Comparison of ENCODE assay signal across 8 mouse cellular contexts in the genomic region with DNA sequence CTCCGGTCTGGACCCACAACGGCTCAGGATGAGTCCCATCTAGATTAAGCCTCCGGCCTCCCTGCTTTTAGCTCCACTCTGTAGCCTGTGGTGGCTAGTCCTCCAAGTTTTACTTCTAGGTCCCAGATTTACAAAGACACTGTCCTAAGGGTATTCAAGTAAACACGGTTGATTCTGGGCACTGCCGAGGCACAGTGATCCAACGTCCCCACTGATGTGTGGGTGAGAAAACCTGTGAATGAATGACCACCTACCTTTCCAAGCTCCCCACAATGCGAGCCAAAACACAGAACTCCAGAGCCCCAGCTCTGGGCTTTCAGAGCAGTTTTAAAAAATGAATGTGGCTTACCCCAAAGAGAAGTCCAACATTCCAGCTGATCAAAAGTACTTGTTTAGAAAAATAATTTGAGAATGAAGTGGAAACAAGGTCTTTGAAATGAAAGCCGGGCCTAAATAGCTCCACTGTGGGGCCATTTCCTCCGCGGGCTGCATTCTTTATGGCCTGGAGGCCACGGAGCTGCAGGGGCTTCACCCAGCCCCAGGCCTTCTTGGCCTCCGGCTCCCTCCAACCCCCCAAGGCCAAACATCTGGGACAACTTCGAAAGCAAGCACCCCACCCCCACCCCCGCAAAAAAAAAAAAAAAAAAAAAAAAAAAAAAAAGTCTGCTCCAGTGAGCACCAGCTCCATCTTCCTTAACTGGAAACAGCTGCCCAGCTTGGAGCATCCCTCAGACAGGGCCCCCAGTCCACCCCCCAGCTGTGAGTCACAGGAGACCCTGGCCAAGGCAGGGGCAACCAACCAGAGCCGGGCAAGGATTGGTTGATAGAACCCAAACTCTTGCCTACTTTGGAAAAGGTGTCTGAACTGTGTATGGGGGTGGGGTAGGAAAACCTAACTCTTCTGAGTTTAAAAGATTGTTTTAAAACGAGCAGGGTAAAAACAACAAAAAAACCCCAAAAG. TPM values are rescaled to one million over a fixed set of nuclear protein-coding genes. Genes with fewer than 3 reads are reported as not detected.
DNase-seq lines count a peak whose midpoint lies in the region; ATAC-seq lines count a peak whose summit lies in the region.

No protein-coding gene starts in this region.

- DNase-seq in embryo, embryonic 10.5 days (ENCODE audit: low spot score): peak; percentile 77
- DNase-seq in limb, embryonic 11.5 days (ENCODE audit: low spot score): peak; percentile 78
- DNase-seq in urinary bladder, postnatal 4 days (ENCODE audit: low spot score in 2 of 2): peak; percentile 48 to 62
- no peak for DNase-seq in cerebellum, adult 9-10 months

- H3K36me3 ChIP-seq in megakaryocyte, embryonic 14.5 days (replicated peaks; ENCODE audit: low read length): peaks cover 53% of the 10 kb centered on the region
- H3K36me3 ChIP-seq in heart, embryonic 15.5 days: no peaks in the 10 kb centered on the region
- peaks cover 16% of the 10 kb centered on the region for H3K36me3 ChIP-seq in limb, embryonic 11.5 days (ENCODE audit: control insufficient read depth, insufficient read depth, low read length)
- H3K36me3 ChIP-seq in midbrain, embryonic 16.5 days (ENCODE audit: control insufficient read depth, insufficient read depth, low read length): no peaks in the 10 kb centered on the region

- peaks cover 60% of the 10 kb centered on the region for H3K4me1 ChIP-seq in megakaryocyte, embryonic 14.5 days
- H3K4me1 ChIP-seq in heart, embryonic 15.5 days (replicated peaks): peaks cover 54% of the 10 kb centered on the region
- peaks cover 38% of the 10 kb centered on the region for H3K4me1 ChIP-seq in limb, embryonic 11.5 days (ENCODE audit: control insufficient read depth, insufficient read depth, low read length)
- peaks cover 4% of the 10 kb centered on the region for H3K4me1 ChIP-seq in midbrain, embryonic 16.5 days (ENCODE audit: control insufficient read depth, insufficient read depth, low read length)

- H3K9ac ChIP-seq in heart, embryonic 15.5 days: 0 out of 2 replicates have a peak overlapping the region, but pooled peaks have one; percentile 41
- H3K9ac ChIP-seq in limb, embryonic 11.5 days (ENCODE audit: low read length): peak overlapping the region; percentile 32
- no peak overlapping the region for H3K9ac ChIP-seq in midbrain, embryonic 16.5 days (ENCODE audit: low read depth, low read length)

- ATAC-seq in megakaryocyte, adult 5-6 weeks (ENCODE audit: poor library complexity, severe bottlenecking): no peak
- no peak for ATAC-seq in heart, embryonic 15.5 days (replicated peaks; ENCODE audit: insufficient number of reproducible peaks, insufficient read depth, low FRiP score, low read depth)
- peak; percentile 32 for ATAC-seq in limb, embryonic 11.5 days (ENCODE audit: insufficient number of reproducible peaks, low FRiP score, low TSS enrichment, low read depth)
- no peak for ATAC-seq in midbrain, embryonic 16.5 days

- H3K27ac ChIP-seq in heart, embryonic 15.5 days: peak overlapping the region; percentile 89
- peak overlapping the region; percentile 78 for H3K27ac ChIP-seq in limb, embryonic 11.5 days (replicated peaks; ENCODE audit: low read depth, low read length)
- peak overlapping the region; percentile 53 for H3K27ac ChIP-seq in midbrain, embryonic 16.5 days (ENCODE audit: low read length)

- peak overlapping the region; percentile 95 for H3K4me3 ChIP-seq in megakaryocyte, embryonic 14.5 days (replicated peaks)
- peak overlapping the region; percentile 36 for H3K4me3 ChIP-seq in heart, embryonic 15.5 days
- H3K4me3 ChIP-seq in limb, embryonic 11.5 days (ENCODE audit: low read depth, low read length): peak overlapping the region; percentile 25
- no peak overlapping the region for H3K4me3 ChIP-seq in midbrain, embryonic 16.5 days (ENCODE audit: low read depth, low read length)

- peak overlapping the region; percentile 60 for H3K4me2 ChIP-seq in heart, embryonic 15.5 days
- H3K4me2 ChIP-seq in limb, embryonic 11.5 days (ENCODE audit: low read depth, severe bottlenecking): peak overlapping the region; percentile 45
- peak overlapping the region; percentile 12; the same call in 1 of the 2 replicates for H3K4me2 ChIP-seq in midbrain, embryonic 16.5 days (ENCODE audit: low read length)

- no peaks in the 10 kb centered on the region for H3K27me3 ChIP-seq in megakaryocyte, embryonic 14.5 days (replicated peaks)
- no peaks in the 10 kb centered on the region for H3K27me3 ChIP-seq in heart, embryonic 15.5 days
- no peaks in the 10 kb centered on the region for H3K27me3 ChIP-seq in limb, embryonic 11.5 days (ENCODE audit: control insufficient read depth, insufficient read depth, low read length)
- H3K27me3 ChIP-seq in midbrain, embryonic 16.5 days (ENCODE audit: control insufficient read depth, insufficient read depth, low read depth, low read length): peaks cover 4% of the 10 kb centered on the region

- no peaks in the 10 kb centered on the region for H3K9me3 ChIP-seq in megakaryocyte, embryonic 14.5 days
- H3K9me3 ChIP-seq in heart, embryonic 15.5 days (replicated peaks): no peaks in the 10 kb centered on the region
- no peaks in the 10 kb centered on the region for H3K9me3 ChIP-seq in limb, embryonic 11.5 days (ENCODE audit: control insufficient read depth, low read length)
- no peaks in the 10 kb centered on the region for H3K9me3 ChIP-seq in midbrain, embryonic 16.5 days (replicated peaks; ENCODE audit: control insufficient read depth, low read length, poor library complexity, severe bottlenecking)

- WGBS in heart, embryonic 15.5 days: 34% methylated on average over 16 of the region's 16 CpGs
- 14% methylated on average over 16 of the region's 16 CpGs for WGBS in limb, embryonic 11.5 days
- 37% methylated on average over 15 of the region's 16 CpGs for WGBS in midbrain, embryonic 16.5 days

RNA-seq across cellular contexts. Expression of a gene that starts 5.2 kb away (rescaled TPM):
- polyA plus RNA-seq in megakaryocyte, embryonic 14.5 days (2012; ENCODE audit: insufficient read depth, low replicate concordance): 174 and 534 TPM in 2 replicates
- 316 and 357 TPM in 2 replicates for total RNA-seq in megakaryocyte, adult 5-6 weeks (2015)
- total RNA-seq in megakaryocyte, adult 5-6 weeks (2017): 121 and 168 TPM in 2 replicates
- 6.6 and 8.7 TPM in 2 replicates for polyA plus RNA-seq in heart, embryonic 15.5 days (2015; fragmentation: Nextera tagmentation; extraction: Ambion mirVana)
- 24.7 and 27.2 TPM in 2 replicates for polyA plus RNA-seq in limb, embryonic 11.5 days (2014; fragmentation: Nextera tagmentation; extraction: Ambion mirVana)
- 3.1 and 3.6 TPM in 2 replicates for polyA plus RNA-seq in midbrain, embryonic 16.5 days (2015; fragmentation: Nextera tagmentation; extraction: Ambion mirVana)
